Mouse (Mus musculus) ovary, postnatal 36 days (tissue): Measurements from ENCODE around the gene Tns1.

Source experiments
- DNase-seq: peaks from one replicate; pipeline ENCODE4 v3.0.0; 2022; ENCODE audit warnings: low spot score, mixed read lengths

Tns1 gene

GRCm38 (mm10) chr1:73990024-73990423, 134.2 kb downstream of the Tns1 start:
- no peak for DNase-seq

DNA sequence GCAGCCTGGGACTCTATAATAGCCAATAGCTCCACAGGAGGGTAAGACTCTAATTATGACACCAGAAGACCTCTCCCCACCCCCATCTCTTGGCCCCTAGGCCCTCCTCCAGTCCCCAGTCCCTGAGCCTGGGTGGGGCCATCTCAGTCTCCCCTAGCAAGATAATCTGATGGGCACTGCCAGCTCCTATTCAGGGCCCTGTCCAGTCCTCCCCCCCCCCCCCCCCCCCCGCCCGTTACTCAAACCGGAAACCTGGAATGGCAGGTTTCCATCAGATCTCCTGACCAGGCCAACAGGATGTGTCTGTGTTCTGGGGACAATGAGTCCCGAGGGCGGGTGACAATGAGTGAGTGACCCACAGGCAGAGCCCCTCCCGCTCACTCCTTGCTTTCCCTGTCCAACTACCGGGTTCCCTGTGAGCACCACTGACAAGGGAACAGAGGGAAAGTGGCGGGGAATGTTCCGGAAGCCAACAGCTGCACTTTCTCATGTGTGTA, 136.5 kb downstream of the Tns1 start:
- DNase-seq = no peak

DNA sequence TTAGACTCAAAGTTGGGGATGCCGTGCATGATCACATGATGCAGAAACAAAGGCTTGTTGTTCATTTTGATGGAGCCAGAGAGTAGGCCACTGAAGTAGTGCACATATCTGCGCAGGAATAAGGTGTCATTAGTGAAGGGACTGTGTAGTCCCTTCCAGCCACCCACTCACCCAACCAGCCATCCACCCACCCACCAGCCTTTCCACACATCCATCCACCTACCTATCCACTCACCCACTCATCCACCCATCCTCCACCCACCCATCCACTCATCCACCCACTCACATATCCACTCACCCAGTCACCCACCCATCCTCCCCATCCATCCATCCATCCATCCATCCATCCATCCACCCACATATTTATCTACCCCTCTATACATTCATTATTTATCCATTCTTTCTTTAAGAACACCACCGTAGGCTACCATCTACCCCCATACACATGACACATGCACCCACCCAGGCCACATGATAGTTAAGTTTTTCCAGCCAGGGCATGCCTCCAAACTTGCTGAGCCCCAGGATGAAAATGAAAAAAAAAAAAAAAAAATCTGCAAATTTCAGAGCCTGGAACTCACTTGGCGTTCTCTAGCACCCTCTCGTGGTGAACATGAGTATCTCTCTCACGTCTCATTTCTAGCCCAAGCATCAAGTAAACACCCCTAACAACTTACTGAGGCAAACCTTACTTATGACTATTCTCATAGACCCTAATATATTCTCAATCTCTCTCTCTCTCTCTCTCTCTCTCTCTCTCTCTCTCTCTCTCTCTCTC, 137.8 kb downstream of the Tns1 start:
- DNase-seq = no peak

GRCm38 (mm10) chr1:73985611-73986010, 138.6 kb downstream of the Tns1 start:
- DNase-seq = no peak

DNA sequence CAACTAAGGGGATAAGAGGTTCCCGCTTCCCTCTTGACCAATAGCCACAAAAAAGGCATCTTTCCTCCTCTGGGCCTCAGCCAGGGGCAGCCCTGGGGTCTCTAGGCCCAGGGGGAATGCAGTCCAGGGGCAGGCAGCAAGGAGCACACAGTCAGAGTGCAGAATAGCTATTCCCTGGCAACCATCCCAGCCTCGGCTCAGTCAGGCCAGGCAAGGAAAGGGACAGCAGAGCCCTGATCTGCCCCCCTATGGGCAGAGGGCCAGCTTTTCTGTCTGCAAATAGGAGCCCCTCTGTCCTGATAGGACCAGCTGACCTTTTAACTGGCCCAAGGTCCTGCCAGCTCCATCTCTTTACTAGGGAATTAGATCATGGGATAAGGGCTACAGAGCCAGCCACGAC, 145.0 kb downstream of the Tns1 start:
- no peak for DNase-seq

DNA sequence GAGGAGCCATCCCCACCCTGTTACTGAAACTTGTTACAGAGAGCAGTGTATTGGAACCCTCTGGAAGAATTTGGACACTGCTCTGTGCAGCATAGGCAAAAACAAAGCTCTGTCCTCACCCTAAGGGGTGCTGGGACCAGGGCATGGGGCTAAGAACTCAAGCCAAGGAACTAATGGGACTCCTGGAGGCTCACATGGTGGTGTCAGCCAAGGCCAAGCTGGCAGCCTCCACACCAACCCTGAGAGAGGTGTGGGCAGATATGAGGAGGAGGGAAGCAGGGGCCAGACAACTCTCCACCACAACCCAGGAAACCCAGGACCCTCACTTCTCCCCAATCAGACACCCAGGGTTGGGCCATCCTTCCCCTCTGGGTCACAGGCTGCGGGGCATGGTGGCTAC, 145.7 kb downstream of the Tns1 start:
- no peak for DNase-seq

GRCm38 (mm10) chr1:73973992-73974391, 150.3 kb downstream of the Tns1 start:
- DNase-seq = no peak

GRCm38 (mm10) chr1:73972726-73973125, 151.5 kb downstream of the Tns1 start:
- no peak for DNase-seq

GRCm38 (mm10) chr1:73970161-73970730, 154.0 kb downstream of the Tns1 start:
- DNase-seq = no peak

DNA sequence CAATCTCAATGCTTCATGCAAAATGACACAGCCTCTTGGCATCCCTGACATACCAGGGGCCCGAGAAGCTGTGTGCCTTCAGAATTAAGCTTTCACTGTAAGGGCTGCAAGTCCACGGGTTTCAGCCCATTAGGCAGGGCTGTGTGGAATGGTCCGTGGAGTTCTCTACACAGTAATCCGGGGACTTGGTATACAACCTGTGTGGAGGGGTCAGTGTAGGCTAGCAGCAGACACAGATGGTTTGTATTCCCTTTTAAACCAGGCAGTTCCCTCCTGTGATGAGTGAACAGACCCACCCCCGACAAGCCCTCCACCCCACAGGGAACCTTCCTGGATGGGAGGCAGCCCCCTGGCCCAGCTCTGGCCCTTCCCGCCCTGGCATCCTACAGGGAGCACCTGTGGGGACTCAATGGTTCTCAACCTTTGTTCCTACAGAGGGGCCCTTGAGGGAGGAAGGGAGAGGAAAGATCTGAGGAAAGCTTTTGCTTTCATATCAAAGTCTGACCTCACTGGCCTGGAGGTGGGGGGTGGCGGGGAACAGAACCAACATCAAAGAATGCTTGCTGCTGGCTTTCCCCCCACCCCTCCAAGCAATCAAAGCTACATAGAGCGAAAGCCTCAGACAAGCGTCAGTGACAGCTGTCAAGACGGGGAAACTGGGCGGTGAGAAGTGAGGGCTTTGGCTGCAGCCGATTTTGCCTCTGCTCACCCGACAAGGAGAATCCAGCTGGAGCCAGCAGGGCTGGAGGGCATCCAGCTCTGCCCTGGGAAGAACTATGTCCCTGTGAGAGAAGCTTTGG, 155.3 kb downstream of the Tns1 start:
- DNase-seq = no peak

GRCm38 (mm10) chr1:73966411-73967238, 157.6 kb downstream of the Tns1 start:
- DNase-seq = no peak

- DNase-seq = no peak
These were observed 160.0 kb downstream of the Tns1 start for GRCm38 (mm10) chr1:73964151-73964743.

GRCm38 (mm10) chr1:73963626-73964025, 160.6 kb downstream of the Tns1 start:
- peak; percentile 75 for DNase-seq

DNA sequence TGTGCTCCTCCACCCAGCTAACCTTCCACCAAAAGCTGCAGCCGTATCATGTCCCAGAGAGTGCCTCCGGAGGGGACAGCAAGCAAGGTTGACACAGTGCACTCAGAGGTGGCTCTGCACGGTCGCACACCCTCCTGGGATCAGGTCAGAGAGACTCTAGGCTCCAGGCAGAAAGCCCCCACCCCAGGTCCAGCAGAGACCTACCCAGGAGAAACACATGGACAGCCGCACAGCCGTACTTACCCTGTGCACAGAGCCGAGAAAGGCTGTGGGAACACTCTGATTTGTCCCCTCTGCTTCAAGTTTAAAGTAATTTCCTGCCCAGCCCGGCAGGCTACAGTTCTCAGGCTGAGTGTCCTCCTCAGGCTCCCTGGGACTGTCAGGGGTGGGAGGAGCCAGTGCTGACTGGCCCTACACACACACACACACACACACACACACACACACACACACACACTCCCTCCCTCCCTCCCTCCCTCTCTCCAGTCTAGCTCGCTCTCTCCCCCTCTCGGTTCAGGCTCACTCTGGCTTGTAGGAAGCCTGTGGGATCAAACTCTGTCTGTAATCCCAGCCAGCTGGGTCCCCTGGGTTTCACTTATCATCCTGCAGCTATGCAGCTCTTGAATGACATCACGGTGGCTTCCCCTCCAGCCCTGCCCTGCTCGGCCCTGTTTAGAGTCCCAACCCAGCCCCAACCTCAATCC, 161.4 kb downstream of the Tns1 start:
- DNase-seq = peak; percentile 67

DNA sequence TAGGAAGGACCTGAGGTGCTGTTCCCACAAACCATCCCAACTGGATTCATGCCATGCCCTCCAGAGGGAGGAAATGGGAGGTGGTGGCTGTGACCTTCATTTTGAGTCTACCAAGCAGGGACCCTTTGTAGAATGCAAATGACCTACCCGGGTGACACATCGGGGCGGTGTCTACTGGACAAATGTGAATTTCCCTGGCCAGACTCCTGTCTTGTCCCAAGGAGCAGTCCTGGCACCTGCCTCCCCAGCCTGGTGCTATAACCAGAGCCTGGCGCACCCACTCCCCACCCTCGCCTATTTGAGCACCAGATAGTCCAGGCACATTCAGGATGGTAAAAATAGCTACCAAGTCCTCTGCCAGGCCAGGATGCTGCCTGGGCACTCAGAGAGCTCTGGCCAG, 162.2 kb downstream of the Tns1 start:
- no peak for DNase-seq

DNA sequence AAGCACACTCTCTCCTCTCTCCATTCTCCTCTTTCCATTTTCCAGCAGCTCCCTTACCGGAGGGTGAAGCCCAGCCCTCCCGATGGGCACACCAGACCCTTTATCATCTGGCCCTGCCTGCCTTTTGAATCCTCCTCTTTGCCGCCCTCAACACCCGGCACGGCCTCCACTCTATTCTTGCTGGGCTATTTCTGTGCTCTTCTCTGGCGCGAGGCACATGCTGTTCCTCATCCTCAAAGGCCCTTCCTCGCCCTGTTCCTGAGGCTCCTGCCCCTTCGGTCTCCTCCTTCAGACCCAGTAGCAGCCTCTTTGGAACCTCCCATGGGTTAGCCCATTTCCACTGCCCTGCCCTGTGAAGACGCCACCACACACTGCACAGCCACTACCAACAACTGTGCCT, 164.5 kb downstream of the Tns1 start:
- no peak for DNase-seq

DNA sequence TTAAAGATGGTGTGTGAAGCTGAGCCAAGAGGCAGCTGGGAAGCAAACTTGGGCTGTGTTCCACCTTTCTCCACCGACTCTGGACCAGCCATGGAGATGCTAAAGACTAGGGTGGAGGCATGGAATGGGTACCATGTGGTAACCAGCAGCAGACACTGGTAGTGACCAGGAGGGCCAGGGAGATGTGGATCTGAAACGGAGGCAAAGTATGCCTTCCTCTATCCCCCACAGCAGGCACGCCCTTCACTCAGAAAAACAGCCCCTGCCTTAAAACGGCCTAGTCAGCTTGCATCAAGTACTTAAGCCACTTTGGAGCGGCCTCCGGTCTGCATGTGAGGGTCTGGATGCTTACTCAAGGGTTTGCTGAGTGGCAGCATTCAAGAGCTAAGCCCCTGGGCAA, 164.9 kb downstream of the Tns1 start:
- DNase-seq = no peak

DNA sequence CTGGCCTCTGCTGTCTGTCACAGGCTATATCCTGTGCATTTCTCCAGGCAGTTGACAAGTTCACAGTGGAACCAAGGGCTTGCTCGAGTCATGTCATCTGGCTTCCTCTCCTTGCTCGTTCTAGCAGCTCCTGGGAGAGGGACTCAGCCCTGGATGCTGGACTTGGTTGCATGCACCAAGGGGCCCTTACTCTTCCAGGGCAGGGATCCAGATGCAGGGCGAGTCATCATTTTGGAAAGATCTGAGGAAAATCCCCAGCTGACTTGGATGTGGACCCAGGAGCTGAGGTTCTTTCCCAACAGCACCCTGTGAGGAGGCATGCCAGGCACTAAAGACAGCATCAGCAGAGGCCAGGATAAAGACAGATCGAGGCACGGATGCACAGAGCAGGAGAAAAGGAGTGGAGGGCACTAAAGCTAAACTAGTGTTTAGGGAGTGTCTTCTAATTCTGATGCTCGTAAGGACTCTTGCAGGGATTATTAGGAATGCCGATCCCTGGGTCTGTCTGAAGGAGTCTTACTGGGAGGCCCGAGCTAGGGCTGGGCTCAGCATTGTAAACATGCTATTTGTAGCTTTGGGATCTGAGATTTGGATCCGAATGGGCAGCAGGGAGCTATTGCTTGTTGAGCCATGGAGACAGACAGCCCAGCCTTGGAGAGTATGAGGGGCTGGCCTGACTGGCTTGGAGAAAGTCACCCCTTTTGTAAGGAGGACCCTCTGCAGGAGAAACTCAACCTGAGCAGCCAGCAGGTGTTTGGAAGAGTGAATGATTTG, 165.9 kb downstream of the Tns1 start:
- peak; percentile 39 for DNase-seq

DNA sequence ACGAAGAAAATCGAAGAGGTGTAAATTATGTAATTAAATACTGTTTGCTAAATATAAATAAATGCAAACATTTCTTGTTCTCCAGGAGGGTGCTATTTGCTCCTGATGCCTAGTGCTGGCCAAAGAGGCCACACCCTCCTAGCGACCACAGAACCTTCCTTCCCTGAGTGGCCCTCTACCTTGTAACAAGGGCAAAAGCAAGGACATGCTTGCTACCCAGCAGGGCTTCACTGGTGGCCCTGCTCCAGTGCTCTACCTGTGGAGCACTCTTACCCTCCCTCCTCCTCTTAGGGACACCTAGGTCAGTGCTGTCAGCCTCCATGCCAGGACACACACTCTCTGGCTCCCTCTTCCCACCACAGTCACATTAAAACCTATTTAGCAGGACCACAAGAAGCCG, 166.8 kb downstream of the Tns1 start:
- DNase-seq = no peak

DNA sequence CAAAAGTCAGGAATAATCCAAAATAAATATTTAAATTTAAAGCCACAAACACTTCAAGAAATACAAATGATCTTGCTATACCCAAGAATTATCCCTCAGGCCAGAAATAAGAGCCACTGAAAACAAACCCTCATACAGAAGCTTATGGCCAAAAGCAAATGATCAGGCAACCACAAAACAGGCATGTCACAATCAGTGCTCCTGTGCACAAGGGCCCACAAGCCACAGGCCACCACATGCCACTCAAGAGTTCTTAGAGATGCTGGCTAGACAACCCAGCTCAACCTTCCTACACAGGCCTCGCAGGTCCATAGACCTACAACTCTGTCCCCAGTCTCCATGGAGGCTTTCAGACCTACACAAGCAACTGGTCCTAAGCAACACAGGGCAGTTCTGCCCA, 167.9 kb downstream of the Tns1 start:
- DNase-seq = no peak
